Mouse (Mus musculus): Measurements from ENCODE around the gene Gm5128. TPM values are rescaled to one million over a fixed set of nuclear protein-coding genes. Genes with fewer than 3 reads are reported as not detected.
"Not testable (repeated sequence)": the region's sequence is repeated elsewhere in the genome, so short reads cannot be mapped to it uniquely, and the experiment has no call there.

Gene Gm5128
- polyA plus RNA-seq (2015; fragmentation: Nextera tagmentation; extraction: Ambion mirVana) = not detected in 2 replicates

DNA sequence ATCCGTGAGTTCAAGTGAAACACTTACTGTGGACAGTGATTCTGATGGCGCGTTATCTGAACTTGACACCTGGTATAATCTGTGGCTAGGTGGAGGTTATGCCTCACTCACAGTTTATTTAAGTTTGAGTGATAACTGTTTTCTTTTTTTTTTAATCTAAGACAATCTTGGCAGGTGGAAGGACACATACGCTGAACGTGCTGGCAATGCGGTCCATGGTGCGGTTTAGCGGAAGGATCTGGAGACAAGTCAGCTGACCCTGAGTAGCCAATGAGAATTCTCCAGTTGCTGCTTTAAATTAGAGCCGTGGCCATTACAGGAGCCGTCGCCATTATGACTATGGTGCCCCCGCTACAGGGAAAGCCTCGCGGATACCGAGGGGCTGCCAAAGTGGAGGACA, at the start of gene Gm5128:
Gene Gm5128 (plus strand): TSS at position 301 of the 400 bp plus-strand sequence.
- H3K27ac ChIP-seq; ATAC-seq (replicated peaks); H3K9me3 ChIP-seq; H3K36me3 ChIP-seq (replicated peaks); H3K9ac ChIP-seq; H3K4me1 ChIP-seq; H3K4me3 ChIP-seq; H3K4me2 ChIP-seq; H3K27me3 ChIP-seq (replicated peaks): not testable (repeated sequence)
- no CpG with 5 or more reads among the region's 15 CpGs for WGBS

DNA sequence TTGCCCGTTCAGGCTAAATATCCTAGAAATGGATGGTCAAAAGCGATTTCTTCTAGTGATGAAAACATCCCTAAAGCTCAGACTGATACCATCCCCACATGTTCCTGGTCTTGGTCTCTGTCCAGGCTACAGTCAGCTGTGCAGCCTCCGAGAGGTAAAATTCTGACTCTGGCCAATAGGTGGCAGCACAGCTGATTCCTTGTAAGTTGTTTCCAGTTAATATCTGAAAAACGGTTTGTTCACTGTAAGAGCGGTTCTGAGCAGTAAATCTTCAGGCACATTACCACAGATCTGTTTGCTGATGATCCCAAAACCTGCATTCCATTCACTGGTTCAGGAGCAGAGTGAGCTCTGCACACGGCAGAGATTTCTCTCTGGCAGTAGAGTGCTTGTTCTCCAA, 12.4 kb upstream of the Gm5128 start:
- H3K9me3 ChIP-seq; ATAC-seq (replicated peaks); H3K4me1 ChIP-seq; H3K4me2 ChIP-seq; H3K36me3 ChIP-seq (replicated peaks); H3K27ac ChIP-seq; H3K4me3 ChIP-seq; H3K9ac ChIP-seq; H3K27me3 ChIP-seq (replicated peaks): not testable (repeated sequence)
- 44% methylated on average over 3 of the region's 6 CpGs for WGBS

DNA sequence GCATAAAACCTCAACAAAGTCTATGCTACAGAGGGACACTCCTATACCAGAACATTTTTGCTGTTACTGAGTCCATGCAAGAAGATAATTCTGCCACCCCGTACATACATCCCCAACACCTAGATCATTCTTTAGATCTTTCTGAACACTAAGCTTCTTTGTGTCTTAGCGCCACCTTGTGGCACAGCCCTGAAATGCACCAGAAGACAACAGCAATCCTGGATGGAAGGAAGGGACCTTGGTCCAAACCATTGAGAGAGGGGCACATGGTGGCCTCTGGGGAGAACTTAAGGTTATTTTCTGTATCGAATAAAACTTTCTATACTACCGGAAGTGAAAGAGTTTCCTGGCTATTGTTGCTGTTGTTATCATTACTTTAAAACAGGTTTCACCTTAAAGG, 11.1 kb upstream of the Gm5128 start:
- H3K36me3 ChIP-seq (replicated peaks) = not testable (repeated sequence)

DNA sequence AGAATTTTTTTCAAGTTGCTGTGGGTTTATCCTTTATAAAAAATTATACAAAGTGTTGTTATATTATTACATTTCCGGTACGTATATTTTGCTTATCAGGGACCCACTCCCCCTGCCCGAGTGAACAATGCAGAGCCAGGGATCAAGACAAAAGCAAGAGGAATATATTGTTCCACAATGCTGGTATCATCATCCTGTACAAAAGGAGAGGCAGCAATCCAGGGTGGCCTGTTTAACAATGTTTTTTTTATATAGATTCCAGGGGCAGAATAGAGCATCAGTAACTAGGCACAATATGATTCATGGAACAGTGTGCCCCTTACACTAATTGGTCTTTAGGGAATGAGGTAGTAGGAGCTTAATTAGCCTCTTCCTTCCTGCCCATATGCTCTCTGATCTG, 30.5 kb downstream of the Gm5128 start:
- H3K4me2 ChIP-seq; H3K4me1 ChIP-seq; H3K36me3 ChIP-seq (replicated peaks); H3K4me3 ChIP-seq; H3K27me3 ChIP-seq (replicated peaks); H3K9me3 ChIP-seq; H3K9ac ChIP-seq; ATAC-seq (replicated peaks); H3K27ac ChIP-seq: not testable (repeated sequence)
- WGBS = no CpG with 5 or more reads among the region's 3 CpGs

More for the DNA sequence above, 11.1 kb upstream of the Gm5128 start:
- WGBS = no CpG with 5 or more reads among the region's 4 CpGs
- not testable (repeated sequence) for H3K4me1 ChIP-seq; H3K4me2 ChIP-seq; H3K9ac ChIP-seq; ATAC-seq (replicated peaks); H3K27ac ChIP-seq; H3K4me3 ChIP-seq; H3K9me3 ChIP-seq; H3K27me3 ChIP-seq (replicated peaks)

DNA sequence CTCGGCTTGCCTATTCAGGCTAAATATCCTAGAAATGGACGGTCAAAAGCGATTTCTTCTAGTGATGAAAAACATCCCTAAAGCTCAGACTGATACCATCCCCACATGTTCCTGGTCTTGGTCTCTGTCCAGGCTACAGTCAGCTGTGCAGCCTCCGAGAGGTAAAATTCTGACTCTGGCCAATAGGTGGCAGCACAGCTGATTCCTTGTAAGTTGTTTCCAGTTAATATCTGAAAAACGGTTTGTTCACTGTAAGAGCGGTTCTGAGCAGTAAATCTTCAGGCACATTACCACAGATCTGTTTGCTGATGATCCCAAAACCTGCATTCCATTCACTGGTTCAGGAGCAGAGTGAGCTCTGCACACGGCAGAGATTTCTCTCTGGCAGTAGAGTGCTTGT, 48.1 kb downstream of the Gm5128 start:
- 35% methylated on average over 4 of the region's 7 CpGs for WGBS

DNA sequence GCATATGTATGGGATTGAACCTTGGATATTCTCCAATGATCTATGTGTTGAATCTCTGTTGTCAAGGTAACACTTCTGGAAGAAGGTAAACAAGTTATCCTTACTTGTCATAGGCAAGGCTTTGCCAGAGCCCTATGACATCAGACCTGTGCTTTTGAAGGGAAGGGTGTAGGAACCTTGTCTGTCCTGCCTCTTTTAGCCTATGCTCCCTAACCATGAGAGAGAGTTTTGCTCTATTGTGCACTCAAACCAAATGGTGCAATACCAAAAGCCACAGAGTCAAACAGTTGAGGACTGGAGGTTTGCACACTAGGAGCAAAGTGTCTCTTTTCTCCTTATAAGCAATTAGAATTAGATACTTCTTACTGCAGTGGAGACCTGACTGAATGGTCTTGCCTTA, 48.7 kb downstream of the Gm5128 start:
- not testable (repeated sequence) for ATAC-seq (replicated peaks); H3K36me3 ChIP-seq (replicated peaks); H3K4me2 ChIP-seq; H3K27ac ChIP-seq; H3K27me3 ChIP-seq (replicated peaks); H3K4me1 ChIP-seq; H3K9me3 ChIP-seq; H3K9ac ChIP-seq; H3K4me3 ChIP-seq

More for the DNA sequence above, 48.1 kb downstream of the Gm5128 start:
- not testable (repeated sequence) for ATAC-seq (replicated peaks); H3K27ac ChIP-seq; H3K4me1 ChIP-seq; H3K4me2 ChIP-seq; H3K36me3 ChIP-seq (replicated peaks); H3K27me3 ChIP-seq (replicated peaks); H3K9me3 ChIP-seq; H3K9ac ChIP-seq; H3K4me3 ChIP-seq

DNA sequence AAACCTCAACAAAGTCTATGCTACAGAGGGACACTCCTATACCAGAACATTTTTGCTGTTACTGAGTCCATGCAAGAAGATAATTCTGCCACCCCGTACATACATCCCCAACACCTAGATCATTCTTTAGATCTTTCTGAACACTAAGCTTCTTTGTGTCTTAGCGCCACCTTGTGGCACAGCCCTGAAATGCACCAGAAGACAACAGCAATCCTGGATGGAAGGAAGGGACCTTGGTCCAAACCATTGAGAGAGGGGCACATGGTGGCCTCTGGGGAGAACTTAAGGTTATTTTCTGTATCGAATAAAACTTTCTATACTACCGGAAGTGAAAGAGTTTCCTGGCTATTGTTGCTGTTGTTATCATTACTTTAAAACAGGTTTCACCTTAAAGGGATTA, 49.4 kb downstream of the Gm5128 start:
- not testable (repeated sequence) for H3K9me3 ChIP-seq; ATAC-seq (replicated peaks); H3K27ac ChIP-seq; H3K4me3 ChIP-seq; H3K4me2 ChIP-seq; H3K4me1 ChIP-seq; H3K36me3 ChIP-seq (replicated peaks); H3K27me3 ChIP-seq (replicated peaks); H3K9ac ChIP-seq
- no CpG with 5 or more reads among the region's 4 CpGs for WGBS

Other genes starting within 250 kb of the Gm5128 start
- gene Gm15023, start 195.7 kb upstream of the Gm5128 start, polyA plus RNA-seq (2015; fragmentation: Nextera tagmentation; extraction: Ambion mirVana) = not detected in 2 replicates
- 42.7 and 45.1 TPM in 2 replicates for gene Tceal6, start 162.6 kb upstream of the Gm5128 start, polyA plus RNA-seq (2015; fragmentation: Nextera tagmentation; extraction: Ambion mirVana)
- not detected in 2 replicates for gene Pramel3, start 71.0 kb upstream of the Gm5128 start, polyA plus RNA-seq (2015; fragmentation: Nextera tagmentation; extraction: Ambion mirVana)
- 0.05 TPM in 1 of 2 replicates, not detected in the other for gene Gm7903, start 60.6 kb downstream of the Gm5128 start, polyA plus RNA-seq (2015; fragmentation: Nextera tagmentation; extraction: Ambion mirVana)
- not detected in 2 replicates for gene AV320801, start 121.3 kb downstream of the Gm5128 start, polyA plus RNA-seq (2015; fragmentation: Nextera tagmentation; extraction: Ambion mirVana)
- not detected in 2 replicates for gene Nxf7, start 225.5 kb downstream of the Gm5128 start, polyA plus RNA-seq (2015; fragmentation: Nextera tagmentation; extraction: Ambion mirVana)

Data from midbrain, embryonic 15.5 days (tissue).